Mouse (Mus musculus) hindbrain, embryonic 12.5 days (tissue): ENCODE data around the gene Hipk4. TPM values are rescaled to one million over a fixed set of nuclear protein-coding genes. Genes with fewer than 3 reads are reported as not detected.

ENCODE experiments used
- ATAC-seq: fragments of 200-750 bp; cut with Nextera tagmentation; 2 replicates; pipeline ENCODE4 v1.8.0; 2017; ENCODE audit warnings: moderate TSS enrichment; ENCODE audit not compliant: low FRiP score
- H3K27ac ChIP-seq: fragments of 300-500 bp; sonication (generic); 2 replicates; pipeline ENCODE4 v1.5.1; 2016; ENCODE audit warnings: mild to moderate bottlenecking
- H3K27me3 ChIP-seq: fragments of 300-500 bp; sonication (generic); 2 replicates; pipeline ENCODE4 v1.6.1; 2016; ENCODE audit warnings: mild to moderate bottlenecking
- H3K36me3 ChIP-seq: fragments of 300-500 bp; sonication (generic); 2 replicates; pipeline ENCODE4 v1.6.1; 2016; ENCODE audit warnings: mild to moderate bottlenecking
- H3K4me1 ChIP-seq: fragments of 300-500 bp; sonication (generic); 2 replicates; pipeline ENCODE4 v1.6.1; 2016
- H3K4me2 ChIP-seq: fragments of 300-500 bp; sonication (generic); replicated peaks from 2 replicates; pipeline ENCODE4 v1.6.1; 2016; ENCODE audit warnings: mild to moderate bottlenecking
- H3K4me3 ChIP-seq: fragments of 300-500 bp; sonication (generic); 2 replicates; pipeline ENCODE4 v1.5.1; 2016; ENCODE audit warnings: mild to moderate bottlenecking
- H3K9ac ChIP-seq: fragments of 300-500 bp; sonication (generic); 2 replicates; pipeline ENCODE4 v1.6.1; 2016; ENCODE audit warnings: mild to moderate bottlenecking, moderate library complexity
- H3K9me3 ChIP-seq: fragments of 300-500 bp; sonication (generic); replicated peaks from 2 replicates; pipeline ENCODE4 v1.6.1; 2016; ENCODE audit warnings: mild to moderate bottlenecking
- WGBS: fragments of 180-500 bp; shearing (Covaris S2); methylation state at CpG from one replicate; pipeline ENCODE4 v1.1.7; 2016; 5-methylcytosine and 5-hydroxymethylcytosine counted together
- polyA plus RNA-seq: library from polyadenylated mRNA; unstranded; fragments of >200 nt; fragmentation: Nextera tagmentation; extraction: Ambion mirVana; gene quantifications from 2 replicates; pipeline ENCODE4 v1.2.1, GENCODE M21; 2016

Hipk4 gene
- polyA plus RNA-seq, 1 experiment from 2014 or later = 0.36 TPM

- Histone ChIP-seq H3K36me3 (peaks cover 89% of the 10 kb centered on the region), H3K4me1 (no peaks in the 10 kb centered on the region), H3K27me3 (no peaks in the 10 kb centered on the region), H3K4me2 (no peak overlapping the region), H3K27ac (no peak overlapping the region), H3K9ac (no peak overlapping the region), H3K9me3 (no peaks in the 10 kb centered on the region), H3K4me3 (no peak overlapping the region)
- 69% methylated on average over 6 of the region's 6 CpGs for WGBS
- no peak for ATAC-seq
Observed at GRCm38 (mm10) chr7:27576914-27577313, 53.8 kb downstream of the Hipk4 start.

GRCm38 (mm10) chr7:27577589-27577988 lies 54.5 kb downstream of the Hipk4 start:
- no peak for ATAC-seq
- peaks cover 86% of the 10 kb centered on the region for H3K36me3 ChIP-seq
- 93% methylated on average over 6 of the region's 6 CpGs for WGBS
- H3K4me3 ChIP-seq = no peak overlapping the region
- no peaks in the 10 kb centered on the region for H3K4me1 ChIP-seq
- no peaks in the 10 kb centered on the region for H3K9me3 ChIP-seq
- no peak overlapping the region for H3K4me2 ChIP-seq
- no peaks in the 10 kb centered on the region for H3K27me3 ChIP-seq
- no peak overlapping the region for H3K27ac ChIP-seq
- no peak overlapping the region for H3K9ac ChIP-seq

GRCm38 (mm10) chr7:27578465-27578864 lies 55.4 kb downstream of the Hipk4 start:
- no peak overlapping the region for H3K27ac ChIP-seq
- no peak for ATAC-seq
- peaks cover 88% of the 10 kb centered on the region for H3K36me3 ChIP-seq
- H3K9ac ChIP-seq = no peak overlapping the region
- H3K4me1 ChIP-seq = no peaks in the 10 kb centered on the region
- no peaks in the 10 kb centered on the region for H3K9me3 ChIP-seq
- no peaks in the 10 kb centered on the region for H3K27me3 ChIP-seq
- 82% methylated on average over 7 of the region's 7 CpGs for WGBS
- H3K4me3 ChIP-seq = no peak overlapping the region
- H3K4me2 ChIP-seq = no peak overlapping the region

GRCm38 (mm10) chr7:27580380-27581174 lies 57.5 kb downstream of the Hipk4 start:
- Histone ChIP-seq H3K27ac (no peak overlapping the region), H3K4me3 (no peak overlapping the region), H3K27me3 (no peaks in the 10 kb centered on the region), H3K9ac (no peak overlapping the region), H3K4me2 (no peak overlapping the region), H3K9me3 (no peaks in the 10 kb centered on the region), H3K4me1 (no peaks in the 10 kb centered on the region), H3K36me3 (peaks cover 78% of the 10 kb centered on the region)
- ATAC-seq = no peak
- WGBS = 94% methylated on average over 14 of the region's 14 CpGs

Other genes with a start within 250 kb of the Hipk4 start
- gene Ltbp4, start 185.6 kb upstream of the Hipk4 start, polyA plus RNA-seq = 8.7 and 8.9 TPM in 2 replicates
- 72.4 and 76.2 TPM in 2 replicates for gene Shkbp1, start 167.2 kb upstream of the Hipk4 start, polyA plus RNA-seq
- gene Gm20479, start 165.8 kb upstream of the Hipk4 start, polyA plus RNA-seq = 0.43 and 0.59 TPM in 2 replicates
- gene Sptbn4, start 75.6 kb upstream of the Hipk4 start, polyA plus RNA-seq = 0.90 and 1.1 TPM in 2 replicates
- gene Blvrb, start 75.3 kb upstream of the Hipk4 start, polyA plus RNA-seq = 26.6 and 27.3 TPM in 2 replicates
- gene Sertad3, start 49.5 kb upstream of the Hipk4 start, polyA plus RNA-seq = 20.8 and 22.3 TPM in 2 replicates
- gene Sertad1, start 36.4 kb upstream of the Hipk4 start, polyA plus RNA-seq = 17.5 TPM in 2 replicates
- gene Prx, start 23.9 kb upstream of the Hipk4 start, polyA plus RNA-seq = 2.5 and 3.5 TPM in 2 replicates
- gene Pld3, start 30.0 kb downstream of the Hipk4 start, polyA plus RNA-seq = 93.9 and 104 TPM in 2 replicates
- gene 2310022A10Rik, start 30.0 kb downstream of the Hipk4 start, polyA plus RNA-seq = 35.0 and 35.4 TPM in 2 replicates
- gene Akt2, start 68.3 kb downstream of the Hipk4 start, polyA plus RNA-seq = 85.0 and 90.5 TPM in 2 replicates
- gene Ttc9b, start 130.6 kb downstream of the Hipk4 start, polyA plus RNA-seq = 19.7 and 20.4 TPM in 2 replicates
- gene Map3k10, start 151.3 kb downstream of the Hipk4 start, polyA plus RNA-seq = 18.8 and 19.8 TPM in 2 replicates
- 6.9 and 8.7 TPM in 2 replicates for gene Zfp607b, start 166.1 kb downstream of the Hipk4 start, polyA plus RNA-seq
- gene Zfp60, start 208.1 kb downstream of the Hipk4 start, polyA plus RNA-seq = 101 and 107 TPM in 2 replicates